Mouse (Mus musculus) hindbrain, embryonic 11.5 days (tissue): Measurements from ENCODE around the gene Armc10. TPM values are rescaled to one million over a fixed set of nuclear protein-coding genes. Genes with fewer than 3 reads are reported as not detected.
"Not testable (repeated sequence)": the region's sequence is repeated elsewhere in the genome, so short reads cannot be mapped to it uniquely, and the experiment has no call there.

Source experiments
- ATAC-seq: fragments of 200-750 bp; cut with Nextera tagmentation; 2 replicates; pipeline ENCODE4 v1.8.0; 2017; ENCODE audit warnings: mild to moderate bottlenecking, moderate TSS enrichment, moderate library complexity; ENCODE audit not compliant: low FRiP score
- DNase-seq: peaks from one replicate; pipeline ENCODE4 v3.0.0-alpha.2; 2015; ENCODE audit warnings: low spot score
- H3K27ac ChIP-seq: fragments of 300-500 bp; sonication (generic); 2 replicates; pipeline ENCODE4 v1.5.1; 2014; ENCODE audit warnings: mild to moderate bottlenecking, low read depth, low read length
- H3K27me3 ChIP-seq: fragments of 300-500 bp; sonication (generic); 2 replicates; pipeline ENCODE4 v1.6.1; 2014; ENCODE audit warnings: mild to moderate bottlenecking, low read length, moderate library complexity, mixed read lengths; ENCODE audit not compliant: control insufficient read depth, insufficient read depth
- H3K36me3 ChIP-seq: fragments of 300-500 bp; sonication (generic); 2 replicates; pipeline ENCODE4 v1.6.1; 2014; ENCODE audit warnings: mild to moderate bottlenecking, low read length, moderate library complexity, mixed read lengths; ENCODE audit not compliant: control insufficient read depth, insufficient read depth
- H3K4me1 ChIP-seq: fragments of 300-500 bp; sonication (generic); replicated peaks from 2 replicates; pipeline ENCODE4 v1.6.1; 2014; ENCODE audit warnings: low read length, mixed read lengths; ENCODE audit not compliant: control insufficient read depth, insufficient read depth
- H3K4me2 ChIP-seq: fragments of 300-500 bp; sonication (generic); replicated peaks from 2 replicates; pipeline ENCODE4 v1.6.1; 2014; ENCODE audit warnings: mild to moderate bottlenecking, low read depth, low read length
- H3K4me3 ChIP-seq: fragments of 300-500 bp; sonication (generic); 2 replicates; pipeline ENCODE4 v1.5.1; 2014; ENCODE audit warnings: low read depth, low read length
- H3K9ac ChIP-seq: fragments of 300-500 bp; sonication (generic); 2 replicates; pipeline ENCODE4 v1.6.1; 2014; ENCODE audit warnings: low read depth, low read length
- H3K9me3 ChIP-seq: fragments of 300-500 bp; sonication (generic); 2 replicates; pipeline ENCODE4 v1.6.1; 2016; ENCODE audit warnings: low read length; ENCODE audit not compliant: control insufficient read depth
- WGBS: fragments of 180-500 bp; shearing (Covaris S2); extraction: QIAGEN DNeasy Blood & Tissue Kit; methylation state at CpG from one replicate; pipeline ENCODE4 v1.1.7; 2014; 5-methylcytosine and 5-hydroxymethylcytosine counted together
- polyA plus RNA-seq: library from polyadenylated mRNA; unstranded; fragments of >200 nt; fragmentation: Nextera tagmentation; extraction: Ambion mirVana; gene quantifications from 2 replicates; pipeline ENCODE4 v1.2.1, GENCODE M21; 2014

The Armc10 gene
- polyA plus RNA-seq, 1 experiment from 2014 or later = 93.0 TPM

DNA sequence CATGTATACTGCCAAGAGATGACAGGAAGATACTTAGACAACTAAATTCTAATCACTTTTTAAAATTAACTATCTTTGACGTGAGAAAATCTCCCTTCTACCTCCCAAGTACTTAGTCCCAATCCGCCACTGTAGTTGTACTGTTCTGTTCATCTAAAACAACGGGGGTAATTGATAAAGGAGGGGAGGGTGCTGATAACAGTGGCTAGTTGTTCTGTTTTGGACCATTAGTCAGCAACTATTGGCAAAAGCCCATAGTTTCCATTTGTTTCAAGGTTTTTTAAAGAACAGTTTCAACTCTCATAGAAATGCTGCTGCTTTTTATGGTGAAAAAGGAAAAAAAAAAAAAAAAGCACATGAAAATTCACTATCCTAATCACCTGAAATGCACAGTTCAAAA is 58.1 kb downstream of the Armc10 start:
- ATAC-seq = no peak
- Histone ChIP-seq H3K9me3 (no peaks in the 10 kb centered on the region), H3K27me3 (no peaks in the 10 kb centered on the region), H3K9ac (no peak overlapping the region), H3K27ac (no peak overlapping the region), H3K4me3 (no peak overlapping the region), H3K4me1 (no peaks in the 10 kb centered on the region), H3K4me2 (no peak overlapping the region), H3K36me3 (no peaks in the 10 kb centered on the region)
- DNase-seq = no peak
- 88% methylated on average over 3 of the region's 3 CpGs for WGBS

DNA sequence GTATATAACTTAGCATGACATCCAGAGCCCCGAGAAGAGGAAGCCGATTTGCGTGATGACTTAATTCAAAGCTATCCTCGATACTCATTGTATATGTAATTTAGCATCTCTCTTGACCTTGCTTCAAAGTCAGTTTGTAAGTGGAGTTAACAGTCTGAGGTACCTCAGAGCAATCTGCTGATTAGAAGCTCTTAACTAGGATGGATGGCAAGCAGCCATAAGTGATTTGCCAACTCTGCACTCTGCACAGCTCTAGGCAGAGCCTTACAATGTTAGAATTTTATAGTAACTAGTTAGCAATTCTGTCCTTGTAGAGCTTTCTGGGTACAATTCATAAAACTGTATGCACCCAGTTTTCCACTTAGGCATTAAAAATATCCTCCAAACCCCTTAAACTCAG is 60.9 kb downstream of the Armc10 start:
- Histone ChIP-seq H3K4me2 (no peak overlapping the region), H3K27me3 (no peaks in the 10 kb centered on the region)
- 96% methylated on average over 4 of the region's 4 CpGs for WGBS

DNA sequence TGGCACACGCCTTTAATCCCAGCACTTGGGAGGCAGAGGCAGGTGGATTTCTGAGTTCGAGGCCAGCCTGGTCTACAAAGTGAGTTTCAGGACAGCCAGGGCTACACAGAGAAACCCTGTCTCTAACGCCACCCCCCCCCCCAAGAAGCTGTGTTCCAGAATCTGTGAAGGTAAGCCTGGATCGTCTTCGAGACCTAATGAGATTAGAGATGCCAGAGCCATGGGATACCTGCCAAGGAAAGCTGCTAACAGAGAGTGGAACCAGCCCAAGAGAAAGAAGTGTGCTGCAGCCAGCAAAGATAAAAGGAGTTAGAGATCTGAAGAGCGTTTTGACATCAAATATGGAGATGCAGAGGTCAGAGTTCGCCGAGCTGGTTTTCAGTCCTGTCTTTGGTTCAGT is 62.4 kb downstream of the Armc10 start:
- not testable (repeated sequence) for H3K4me3 ChIP-seq, H3K4me2 ChIP-seq, ATAC-seq, H3K36me3 ChIP-seq, H3K9ac ChIP-seq, H3K27me3 ChIP-seq, DNase-seq, H3K4me1 ChIP-seq, H3K9me3 ChIP-seq, H3K27ac ChIP-seq
- 91% methylated on average over 8 of the region's 8 CpGs for WGBS

More for the DNA sequence above, 60.9 kb downstream of the Armc10 start:
- H3K27ac ChIP-seq = no peak overlapping the region
- no peak overlapping the region for H3K4me3 ChIP-seq
- no peaks in the 10 kb centered on the region for H3K4me1 ChIP-seq
- H3K9me3 ChIP-seq = no peaks in the 10 kb centered on the region
- H3K36me3 ChIP-seq = no peaks in the 10 kb centered on the region
- ATAC-seq = no peak
- H3K9ac ChIP-seq = no peak overlapping the region
- no peak for DNase-seq

Other genes with a start within 250 kb of the Armc10 start
- gene Ccdc146, start 221.1 kb upstream of the Armc10 start, polyA plus RNA-seq = 0.88 and 1.5 TPM in 2 replicates
- gene Fam185a, start 220.9 kb upstream of the Armc10 start, polyA plus RNA-seq = 4.7 and 5.7 TPM in 2 replicates
- 23.6 and 27.3 TPM in 2 replicates for gene Lrrc17, start 102.3 kb upstream of the Armc10 start, polyA plus RNA-seq
- 0.25 and 0.32 TPM in 2 replicates for gene Fbxl13, start 179 bp upstream of the Armc10 start, polyA plus RNA-seq
- gene Napepld, start 55.6 kb downstream of the Armc10 start, polyA plus RNA-seq = 7.0 and 7.8 TPM in 2 replicates
- gene Pmpcb, start 91.3 kb downstream of the Armc10 start, polyA plus RNA-seq = 101 and 111 TPM in 2 replicates
- gene Dnajc2, start 139.4 kb downstream of the Armc10 start, polyA plus RNA-seq = 96.1 and 101 TPM in 2 replicates
- gene Psmc2, start 139.5 kb downstream of the Armc10 start, polyA plus RNA-seq = 245 and 265 TPM in 2 replicates
- not detected in 2 replicates for gene Slc26a5, start 219.8 kb downstream of the Armc10 start, polyA plus RNA-seq